Mouse (Mus musculus) embryonic fibroblast, embryonic 13.5 days (primary cell): ENCODE results near the gene C8a.

Source experiments
- CTCF ChIP-seq: IDR thresholded peaks from 2 replicates; pipeline ENCODE4 v1.5.1; 2011; ENCODE audit warnings: mild to moderate bottlenecking, control low read depth, low read length, moderate library complexity, borderline replicate concordance; ENCODE audit not compliant: insufficient read depth
- POLR2A ChIP-seq: IDR thresholded peaks from 2 replicates; pipeline ENCODE4 v1.6.1; 2011; ENCODE audit warnings: low read depth, mild to moderate bottlenecking, control low read depth, low read length, moderate library complexity

- no peak for TF ChIP-seq CTCF
- TF ChIP-seq POLR2A = no peak
Measured at GRCm38 (mm10) chr4:104843546-104843945, 32.7 kb downstream of the C8a start.
